Mouse (Mus musculus) MEL (cell line): ENCODE results near the gene Bnc2. TPM values are rescaled to one million over a fixed set of nuclear protein-coding genes. Genes with fewer than 3 reads are reported as not detected.

Experiments
- DNase-seq: peaks from one replicate; pipeline ENCODE4 v3.0.0; 2011; ENCODE audit warnings: low read depth, low spot score
- H3K27ac ChIP-seq: 2 replicates; pipeline ENCODE4 v1.5.1; 2012; ENCODE audit warnings: low read depth, mild to moderate bottlenecking, control low read depth, low read length, moderate library complexity; ENCODE audit not compliant: control insufficient read depth
- H3K27me3 ChIP-seq, 2 experiments: fragments of 150-350 bp in 1 of 2; sonication (generic) in 1 of 2; 2 replicates each; pipeline ENCODE4 v1.6.1; 2012; ENCODE audit warnings: low read length in 2 of 2, mild to moderate bottlenecking in 2 of 2, improper control_type of control experiment in 1 of 2, moderate library complexity in 1 of 2; ENCODE audit not compliant: insufficient read depth in 2 of 2, control insufficient read depth in 1 of 2
- H3K36me3 ChIP-seq, 2 experiments: 2 replicates each; pipeline ENCODE4 v1.6.1; 2012 to 2014; ENCODE audit warnings: low read length in 2 of 2, improper control_type of control experiment in 1 of 2, inconsistent platforms in 1 of 2, mild to moderate bottlenecking in 1 of 2; ENCODE audit not compliant: insufficient read depth in 2 of 2, control insufficient read depth in 1 of 2
- H3K4me1 ChIP-seq, 2 experiments: fragments of 150-350 bp in 1 of 2; sonication (generic) in 1 of 2; 2 replicates each; pipeline ENCODE4 v1.6.1; 2012; ENCODE audit warnings: low read length in 2 of 2, improper control_type of control experiment in 1 of 2, mild to moderate bottlenecking in 1 of 2; ENCODE audit not compliant: insufficient read depth in 2 of 2, control insufficient read depth in 1 of 2
- H3K4me3 ChIP-seq, 2 experiments: fragments of 150-350 bp in 1 of 2; sonication (generic) in 1 of 2; 2 replicates each; pipeline ENCODE4 v1.5.1; 2012; ENCODE audit warnings: low read depth in 2 of 2, low read length in 2 of 2, mild to moderate bottlenecking in 2 of 2, moderate library complexity in 2 of 2, control low read depth in 1 of 2, improper control_type of control experiment in 1 of 2; ENCODE audit not compliant: control insufficient read depth in 1 of 2, insufficient read depth in 1 of 2
- H3K79me2 ChIP-seq: 2 replicates; pipeline ENCODE4 v1.6.1; 2012; ENCODE audit warnings: mild to moderate bottlenecking, low read length, moderate library complexity; ENCODE audit not compliant: control insufficient read depth, poor library complexity, insufficient read depth
- H3K9ac ChIP-seq: 2 replicates; pipeline ENCODE4 v1.6.1; 2012; ENCODE audit warnings: low read depth, mild to moderate bottlenecking, control low read depth, low read length, moderate library complexity; ENCODE audit not compliant: control insufficient read depth, poor library complexity, severe bottlenecking
- H3K9me3 ChIP-seq: fragments of 150-350 bp; sonication (generic); replicated peaks from 2 replicates; pipeline ENCODE4 v1.6.1; 2012; ENCODE audit warnings: mild to moderate bottlenecking, low read length, improper control_type of control experiment, moderate library complexity; ENCODE audit not compliant: insufficient read depth
- CHD1 ChIP-seq: IDR thresholded peaks from 2 replicates; pipeline ENCODE4 v1.6.1; 2012; ENCODE audit warnings: low read depth, mild to moderate bottlenecking, inconsistent platforms, low read length, improper control_type of control experiment
- CHD2 ChIP-seq: IDR thresholded peaks from 2 replicates; pipeline ENCODE4 v1.6.1; 2011; ENCODE audit warnings: low read length, improper control_type of control experiment
- CTCF ChIP-seq, 3 experiments: IDR thresholded peaks in 2 of 3; conservative IDR thresholded peaks in 1 of 3; 2 replicates each; pipeline ENCODE4 v1.5.1; 2011 to 2012; ENCODE audit warnings: low read length in 3 of 3, low read depth in 2 of 3, mild to moderate bottlenecking in 2 of 3, improper control_type of control experiment in 1 of 3, inconsistent platforms in 1 of 3, mixed read lengths in 1 of 3, moderate library complexity in 1 of 3; ENCODE audit not compliant: control insufficient read depth in 1 of 3, insufficient read depth in 1 of 3, poor library complexity in 1 of 3, severe bottlenecking in 1 of 3
- ELF1 ChIP-seq: IDR thresholded peaks from 2 replicates; pipeline ENCODE4 v1.6.1; 2014; ENCODE audit warnings: low read depth, mild to moderate bottlenecking, inconsistent platforms, low read length, improper control_type of control experiment, moderate library complexity
- ETS1 ChIP-seq: IDR thresholded peaks from 2 replicates; pipeline ENCODE4 v1.6.1; 2012; ENCODE audit warnings: low read depth, mild to moderate bottlenecking, inconsistent platforms, low read length, improper control_type of control experiment, moderate library complexity
- HCFC1 ChIP-seq: IDR thresholded peaks from 2 replicates; pipeline ENCODE4 v1.6.1; 2012; ENCODE audit warnings: low read depth, mild to moderate bottlenecking, inconsistent platforms, low read length, improper control_type of control experiment, moderate library complexity
- JUND ChIP-seq: IDR thresholded peaks from 2 replicates; pipeline ENCODE4 v1.6.1; 2011; ENCODE audit warnings: low read depth, mild to moderate bottlenecking, improper control_type of control experiment, low read length
- KAT2A ChIP-seq: conservative IDR thresholded peaks from 2 replicates; pipeline ENCODE4 v1.6.1; 2012; ENCODE audit warnings: low read depth, low read length, improper control_type of control experiment, inconsistent platforms
- MAX ChIP-seq: IDR thresholded peaks from 2 replicates; pipeline ENCODE4 v1.6.1; 2011; ENCODE audit warnings: low read length, improper control_type of control experiment
- MEF2A ChIP-seq: IDR thresholded peaks from 2 replicates; pipeline ENCODE4 v1.6.1; 2014; ENCODE audit warnings: low read depth, mild to moderate bottlenecking, inconsistent platforms, low read length, improper control_type of control experiment; ENCODE audit not compliant: poor library complexity, insufficient replicate concordance, severe bottlenecking; ENCODE audit errors: extremely low read depth
- MYB ChIP-seq: IDR thresholded peaks from 2 replicates; pipeline ENCODE4 v1.6.1; 2011; ENCODE audit warnings: mild to moderate bottlenecking, low read depth, low read length, improper control_type of control experiment
- MYC ChIP-seq: IDR thresholded peaks from 2 replicates; pipeline ENCODE4 v1.6.1; 2011; ENCODE audit warnings: low read depth, mild to moderate bottlenecking, low read length, improper control_type of control experiment, moderate library complexity
- POLR2A ChIP-seq, 2 experiments: IDR thresholded peaks; 2 replicates each; pipeline ENCODE4 v1.6.1; 2011 to 2012; ENCODE audit warnings: low read length in 2 of 2, mild to moderate bottlenecking in 2 of 2, control low read depth in 1 of 2, improper control_type of control experiment in 1 of 2, low read depth in 1 of 2, moderate library complexity in 1 of 2; ENCODE audit not compliant: control insufficient read depth in 1 of 2, insufficient read depth in 1 of 2, poor library complexity in 1 of 2
- POLR2AphosphoS2 ChIP-seq: IDR thresholded peaks from 2 replicates; pipeline ENCODE4 v1.6.1; 2011; ENCODE audit warnings: low read length, improper control_type of control experiment
- TBP ChIP-seq: IDR thresholded peaks from 2 replicates; pipeline ENCODE4 v1.8.0; 2011; ENCODE audit warnings: low read depth, low read length, improper control_type of control experiment
- USF1 ChIP-seq: IDR thresholded peaks from 2 replicates; pipeline ENCODE4 v1.6.1; 2014; ENCODE audit warnings: low read depth, mild to moderate bottlenecking, inconsistent platforms, low read length, improper control_type of control experiment, moderate library complexity
- USF2 ChIP-seq, 2 experiments: IDR thresholded peaks; 2 replicates each; pipeline ENCODE4 v1.6.1; 2011 to 2012; ENCODE audit warnings: improper control_type of control experiment in 2 of 2, low read length in 2 of 2, borderline replicate concordance in 1 of 2, inconsistent platforms in 1 of 2, low read depth in 1 of 2, mild to moderate bottlenecking in 1 of 2; ENCODE audit not compliant: insufficient read depth in 1 of 2
- ZKSCAN1 ChIP-seq: IDR thresholded peaks from 2 replicates; pipeline ENCODE4 v1.6.1; 2012; ENCODE audit warnings: low read depth, mild to moderate bottlenecking, inconsistent platforms, low read length, improper control_type of control experiment, moderate library complexity
- ZMIZ1 ChIP-seq: IDR thresholded peaks from 2 replicates; pipeline ENCODE4 v1.6.1; 2012; ENCODE audit warnings: low read depth, mild to moderate bottlenecking, inconsistent platforms, low read length, improper control_type of control experiment, moderate library complexity
- polyA plus RNA-seq, 2 experiments: library from polyadenylated mRNA; stranded (reverse) in 1 of 2; unstranded in 1 of 2; fragments of >175 nt in 1 of 2; fragments of >200 nt in 1 of 2; gene quantifications; 2 replicates each; pipeline versions ENCODE4 v1.2.1 to v1.2.4; 2012; ENCODE audit warnings: low replicate concordance in 2 of 2, low read depth in 1 of 2; ENCODE audit not compliant: insufficient read length in 2 of 2, insufficient read depth in 1 of 2, missing spikeins in 1 of 2
- total RNA-seq: library from RNA; depleted of rRNA; stranded (reverse); fragments of 300-350 nt; gene quantifications from 2 replicates; pipeline ENCODE4 v1.2.3, GENCODE M21; 2012

Gene Bnc2
- total and polyA plus RNA-seq, 3 experiments: not detected

DNA sequence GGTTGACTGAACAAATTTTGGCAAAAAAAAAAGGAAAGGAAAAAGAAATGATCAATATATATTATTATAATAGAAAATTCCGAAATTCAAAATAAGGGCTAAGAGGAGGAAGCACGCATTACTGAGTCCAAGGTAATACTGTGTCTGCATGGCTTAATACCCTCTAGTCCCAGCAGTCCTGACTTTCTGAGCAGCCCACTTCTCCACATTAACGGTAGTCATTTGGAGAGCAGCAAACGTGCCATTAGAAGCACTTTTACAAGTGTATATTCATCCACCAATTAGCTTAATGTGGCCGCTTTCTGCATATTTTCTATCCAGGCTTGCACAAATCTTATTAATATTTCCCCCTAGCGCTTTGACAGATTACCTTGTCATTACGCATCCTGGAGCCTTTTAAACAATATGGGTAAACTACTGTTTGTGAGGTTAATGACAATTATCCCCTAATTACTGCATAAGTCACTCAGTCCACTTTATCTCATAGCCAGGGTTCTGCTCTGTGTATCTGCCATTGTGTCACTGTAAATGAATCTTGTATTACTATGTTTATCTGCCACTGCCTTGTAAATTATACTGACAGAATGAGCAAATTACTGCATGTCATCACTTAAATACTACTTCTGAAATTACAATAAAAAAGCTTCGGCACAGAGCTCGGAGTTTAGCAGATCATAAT lies 368.0 kb downstream of the Bnc2 start:
- DNase-seq: no peak
- no peak overlapping the region for H3K4me3 ChIP-seq
- H3K27me3 ChIP-seq: no peaks in the 10 kb centered on the region
- H3K9me3 ChIP-seq: no peaks in the 10 kb centered on the region
- no peaks in the 10 kb centered on the region for H3K36me3 ChIP-seq
- no peak overlapping the region for H3K9ac ChIP-seq
- no peak overlapping the region for H3K27ac ChIP-seq
- no peaks in the 10 kb centered on the region for H3K4me1 ChIP-seq
- TF ChIP-seq POLR2A (IDR thresholded peaks at IDR 0.05; ENCODE audit: control insufficient read depth in 1 of 2, insufficient read depth in 1 of 2, low read depth in 1 of 2, low read length in 2 of 2, poor library complexity in 1 of 2) (no peak), ZKSCAN1 (no peak), CTCF (IDR thresholded peaks at IDR 0.05 in 2 of 3, conservative IDR thresholded peaks at IDR 0.05 in 1 of 3; ENCODE audit: control insufficient read depth in 1 of 3, insufficient read depth in 1 of 3, low read depth in 2 of 3, low read length in 3 of 3, poor library complexity in 1 of 3, severe bottlenecking in 1 of 3) (no peak)
- no peaks in the 10 kb centered on the region for H3K79me2 ChIP-seq

DNA sequence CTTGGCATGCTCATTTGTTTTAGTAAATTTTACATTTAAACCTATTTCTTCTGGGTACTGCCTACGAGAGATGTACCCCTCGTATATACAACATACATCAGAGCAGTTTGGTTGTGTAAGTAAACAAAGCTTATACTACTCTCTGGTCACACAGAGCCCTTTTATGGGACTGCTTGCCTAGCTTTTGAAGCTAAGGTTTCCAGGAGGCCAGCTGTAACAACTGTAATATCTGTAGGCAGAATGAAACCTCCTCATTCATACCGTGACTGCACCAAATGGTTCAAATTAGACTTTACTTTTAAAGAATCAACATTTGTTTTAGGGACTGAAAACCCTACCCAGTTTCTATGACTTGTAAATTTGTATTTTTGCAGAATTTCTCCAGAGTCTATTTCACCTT lies 372.1 kb downstream of the Bnc2 start:
- TF ChIP-seq HCFC1 (no peak), CHD2 (no peak), KAT2A (no peak), MEF2A (no peak), USF1 (no peak), MYC (no peak), ETS1 (no peak), ELF1 (no peak), MAX (no peak), ZMIZ1 (no peak), JUND (no peak), POLR2AphosphoS2 (no peak), TBP (no peak), MYB (no peak), CHD1 (no peak), CTCF (IDR thresholded peaks at IDR 0.05 in 2 of 3, conservative IDR thresholded peaks at IDR 0.05 in 1 of 3; ENCODE audit: control insufficient read depth in 1 of 3, insufficient read depth in 1 of 3, low read depth in 2 of 3, low read length in 3 of 3, poor library complexity in 1 of 3, severe bottlenecking in 1 of 3) (no peak), USF2 (IDR thresholded peaks at IDR 0.05; ENCODE audit: borderline replicate concordance in 1 of 2, insufficient read depth in 1 of 2, low read depth in 1 of 2, low read length in 2 of 2) (no peak)
- H3K27ac ChIP-seq: no peak overlapping the region
- H3K36me3 ChIP-seq: no peaks in the 10 kb centered on the region
- H3K4me1 ChIP-seq: no peaks in the 10 kb centered on the region
- no peaks in the 10 kb centered on the region for H3K79me2 ChIP-seq
- H3K27me3 ChIP-seq: no peaks in the 10 kb centered on the region
- no peak for DNase-seq
- H3K9ac ChIP-seq: no peak overlapping the region
- H3K4me3 ChIP-seq: no peak overlapping the region
- H3K9me3 ChIP-seq: no peaks in the 10 kb centered on the region
